Mouse (Mus musculus) ES-E14 (cell line): ENCODE measurements around the gene Arhgap25. TPM values are rescaled to one million over a fixed set of nuclear protein-coding genes. Genes with fewer than 3 reads are reported as not detected.

Source experiments
- DNase-seq: peaks from one replicate; pipeline ENCODE4 v3.0.0-alpha.2; 2013; ENCODE audit warnings: low read depth, low spot score
- H3K27ac ChIP-seq: 2 replicates; pipeline ENCODE4 v1.5.1; 2012; ENCODE audit warnings: low read depth, mild to moderate bottlenecking, low read length, moderate library complexity, mixed read lengths; ENCODE audit not compliant: poor library complexity, insufficient read depth, severe bottlenecking
- H3K36me3 ChIP-seq: 2 replicates; pipeline ENCODE4 v1.6.1; 2012; ENCODE audit warnings: mild to moderate bottlenecking, low read length, moderate library complexity, mixed read lengths; ENCODE audit not compliant: control insufficient read depth, poor library complexity, insufficient read depth, severe bottlenecking
- H3K4me1 ChIP-seq, 2 experiments: fragments of 150-350 bp in 1 of 2; sonication (generic) in 1 of 2; 2 replicates each; pipeline ENCODE4 v1.6.1; 2012; ENCODE audit warnings: low read length in 2 of 2, mild to moderate bottlenecking in 1 of 2, mixed read lengths in 1 of 2; ENCODE audit not compliant: control insufficient read depth in 2 of 2, insufficient read depth in 2 of 2, poor library complexity in 1 of 2
- H3K4me3 ChIP-seq, 2 experiments: fragments of 150-350 bp in 1 of 2; sonication (generic) in 1 of 2; 2 replicates each; pipeline ENCODE4 v1.5.1; 2012; ENCODE audit warnings: low read length in 2 of 2, low read depth in 1 of 2, mild to moderate bottlenecking in 1 of 2, mixed read lengths in 1 of 2; ENCODE audit not compliant: insufficient read depth in 1 of 2, poor library complexity in 1 of 2, severe bottlenecking in 1 of 2
- H3K9ac ChIP-seq: 2 replicates; pipeline ENCODE4 v1.6.1; 2012; ENCODE audit warnings: low read depth, mild to moderate bottlenecking, low read length, mixed read lengths; ENCODE audit not compliant: poor library complexity, insufficient read depth, severe bottlenecking
- H3K9me3 ChIP-seq: fragments of 150-350 bp; sonication (generic); 2 replicates; pipeline ENCODE4 v1.6.1; 2012; ENCODE audit warnings: low read depth, mild to moderate bottlenecking, low read length; ENCODE audit not compliant: control insufficient read depth, insufficient read depth
- CHD2 ChIP-seq: IDR thresholded peaks from 2 replicates; pipeline ENCODE4 v1.6.1; 2014; ENCODE audit warnings: mild to moderate bottlenecking, low read depth, low read length, inconsistent platforms
- HCFC1 ChIP-seq: IDR thresholded peaks from 2 replicates; pipeline ENCODE4 v1.6.1; 2012; ENCODE audit warnings: low read length, inconsistent platforms, borderline replicate concordance; ENCODE audit not compliant: insufficient read depth
- MAFK ChIP-seq: IDR thresholded peaks from 2 replicates; pipeline ENCODE4 v1.6.1; 2014; ENCODE audit warnings: mild to moderate bottlenecking, low read depth, low read length, inconsistent platforms; ENCODE audit not compliant: insufficient read depth
- ZC3H11A ChIP-seq: IDR thresholded peaks from 2 replicates; pipeline ENCODE4 v1.6.1; 2012; ENCODE audit warnings: low read depth, mild to moderate bottlenecking, inconsistent platforms, low read length, borderline replicate concordance
- ZNF384 ChIP-seq: IDR thresholded peaks from 2 replicates; pipeline ENCODE4 v1.6.1; 2012; ENCODE audit warnings: low read depth, low read length, inconsistent platforms
- in situ Hi-C, 2 experiments: fragments of 600-800 bp; cut with MboI; formaldehyde crosslinking; loops; one replicate each; pipeline ENCODE4 v1.15.1; 2025; ENCODE audit warnings: low sequenced_read_pairs in 2 of 2, inconsistent platforms in 1 of 2; ENCODE audit not compliant: unreplicated experiment in 2 of 2
- total RNA-seq: library from RNA; depleted of rRNA; stranded (reverse); fragments of 300-350 nt; gene quantifications from 2 replicates; pipeline ENCODE4 v1.2.3, GENCODE M21; 2012

Gene Arhgap25
- total RNA-seq, 1 experiment = 0.13 TPM

- Histone ChIP-seq H3K9ac (no peak overlapping the region), H3K4me1 (no peaks in the 10 kb centered on the region; a peak in 1 of 4 replicates), H3K27ac (no peak overlapping the region), H3K9me3 (no peaks in the 10 kb centered on the region), H3K36me3 (no peaks in the 10 kb centered on the region), H3K4me3 (no peak overlapping the region)
- in situ Hi-C loops = no loop called here
- no peak for TF ChIP-seq ZC3H11A
- TF ChIP-seq HCFC1 = no peak
- no peak for TF ChIP-seq ZNF384
- no peak for TF ChIP-seq MAFK
- no peak for TF ChIP-seq CHD2
- no peak for DNase-seq
These were observed 83.5 kb downstream of the Arhgap25 start for GRCm38 (mm10) chr6:87449534-87449933.

- no peak for DNase-seq
- TF ChIP-seq HCFC1 (no peak), MAFK (no peak), CHD2 (no peak), ZC3H11A (no peak), ZNF384 (no peak)
- Histone ChIP-seq H3K9ac (no peak overlapping the region), H3K4me3 (no peak overlapping the region), H3K36me3 (no peaks in the 10 kb centered on the region), H3K27ac (no peak overlapping the region), H3K9me3 (no peaks in the 10 kb centered on the region), H3K4me1 (no peaks in the 10 kb centered on the region; a peak in 1 of 4 replicates)
- in situ Hi-C loops = no loop called here
These were observed 85.8 kb downstream of the Arhgap25 start for GRCm38 (mm10) chr6:87447217-87447616.

GRCm38 (mm10) chr6:87445222-87445621, 87.8 kb downstream of the Arhgap25 start:
- no peak for TF ChIP-seq MAFK
- no peak for TF ChIP-seq ZNF384
- TF ChIP-seq HCFC1 = no peak
- TF ChIP-seq CHD2 = no peak
- no peak for TF ChIP-seq ZC3H11A
- DNase-seq = no peak
- no peaks in the 10 kb centered on the region for H3K36me3 ChIP-seq
- no peaks in the 10 kb centered on the region for H3K9me3 ChIP-seq
- in situ Hi-C loops = no loop called here
- no peaks in the 10 kb centered on the region; a peak in 1 of 4 replicates for H3K4me1 ChIP-seq
- H3K9ac ChIP-seq = no peak overlapping the region
- no peak overlapping the region for H3K27ac ChIP-seq
- H3K4me3 ChIP-seq = no peak overlapping the region

DNA sequence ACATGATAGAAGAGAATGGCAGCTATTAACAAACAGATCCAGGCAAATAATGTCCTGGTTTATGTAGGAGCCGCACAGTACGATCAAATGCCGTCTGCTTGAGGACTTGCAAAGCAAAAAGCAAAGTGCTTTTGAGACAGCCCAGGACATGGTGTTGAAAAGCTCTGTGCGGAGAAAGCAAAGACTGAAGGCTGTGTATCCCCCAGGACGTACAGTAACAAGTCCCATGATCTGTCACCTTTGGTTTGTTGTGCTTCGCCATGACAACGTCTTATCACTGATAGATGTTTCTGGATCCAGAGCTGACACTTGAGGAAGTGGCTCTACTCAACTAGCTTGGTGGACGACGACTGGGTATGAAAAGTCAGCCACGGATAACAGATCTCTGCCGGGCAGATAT, 89.8 kb downstream of the Arhgap25 start:
- no peak overlapping the region for H3K4me3 ChIP-seq
- in situ Hi-C loops = no loop called here
- no peaks in the 10 kb centered on the region; a peak in 1 of 4 replicates for H3K4me1 ChIP-seq
- no peak overlapping the region for H3K9ac ChIP-seq
- no peak for DNase-seq
- TF ChIP-seq CHD2 (no peak), HCFC1 (no peak), ZNF384 (no peak), MAFK (no peak)
- no peaks in the 10 kb centered on the region for H3K36me3 ChIP-seq
- no peak overlapping the region for H3K27ac ChIP-seq
- H3K9me3 ChIP-seq = no peaks in the 10 kb centered on the region

DNA sequence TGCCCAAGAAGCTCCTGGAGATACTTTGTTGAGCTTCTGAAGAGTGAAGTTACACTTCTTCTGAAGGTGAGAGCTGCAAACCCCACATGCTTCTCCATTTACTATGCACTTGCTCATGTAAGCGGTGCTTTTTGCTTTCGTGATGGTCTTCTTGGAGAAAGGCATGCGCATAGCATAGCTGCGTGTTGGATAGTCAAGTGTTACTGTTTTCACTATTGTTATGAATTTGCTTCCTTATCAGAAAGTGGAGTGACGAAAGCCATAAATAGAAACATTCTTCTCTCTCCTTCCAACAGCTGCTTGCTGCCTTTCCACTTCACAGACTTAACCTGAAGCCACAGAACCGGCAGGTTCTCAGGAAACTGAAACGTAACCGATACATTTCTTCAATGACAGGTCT, 96.3 kb downstream of the Arhgap25 start:
- Histone ChIP-seq H3K4me3 (no peak overlapping the region), H3K4me1 (no peaks in the 10 kb centered on the region), H3K9ac (no peak overlapping the region), H3K27ac (no peak overlapping the region), H3K36me3 (no peaks in the 10 kb centered on the region), H3K9me3 (no peaks in the 10 kb centered on the region)
- TF ChIP-seq ZNF384 = no peak
- TF ChIP-seq CHD2 = no peak
- TF ChIP-seq HCFC1 = no peak
- no peak for TF ChIP-seq MAFK
- TF ChIP-seq ZC3H11A = no peak
- DNase-seq = no peak
- in situ Hi-C loops = no loop called here
